Mouse (Mus musculus): ENCODE results near the gene Srsf5. TPM values are rescaled to one million over a fixed set of nuclear protein-coding genes. Genes with fewer than 3 reads are reported as not detected.
"Not testable (repeated sequence)": the region's sequence is repeated elsewhere in the genome, so short reads cannot be mapped to it uniquely, and the experiment has no call there.

Srsf5 gene
- polyA plus RNA-seq, 1 experiment from 2014 or later: 439 TPM

- Histone ChIP-seq H3K4me3 (peak overlapping the region; percentile 95), H3K9ac (peak overlapping the region; percentile 99), H3K4me1 (replicated peaks) (peaks cover 15% of the 10 kb centered on the region), H3K9me3 (replicated peaks) (no peaks in the 10 kb centered on the region), H3K4me2 (peak overlapping the region; percentile 85), H3K27me3 (replicated peaks) (no peaks in the 10 kb centered on the region), H3K27ac (ENCODE audit: poor library complexity, severe bottlenecking) (peak overlapping the region; percentile 98), H3K36me3 (peaks cover 35% of the 10 kb centered on the region)
- peak; percentile 97 for ATAC-seq (ENCODE audit: insufficient number of reproducible peaks, low FRiP score)
- under 1% methylated on average over 47 of the region's 47 CpGs for WGBS
Observed at GRCm38 (mm10) chr12:80945996-80946355, 672 bp downstream of the Srsf5 start.

GRCm38 (mm10) chr12:80948202-80948601, 2.9 kb downstream of the Srsf5 start:
- WGBS: 91% methylated on average over 18 of the region's 18 CpGs
- H3K4me1 ChIP-seq (replicated peaks): peaks cover 17% of the 10 kb centered on the region
- H3K36me3 ChIP-seq: peaks cover 52% of the 10 kb centered on the region

GRCm38 (mm10) chr12:80949603-80950002, 4.3 kb downstream of the Srsf5 start:
- H3K4me2 ChIP-seq; H3K9me3 ChIP-seq (replicated peaks); H3K27ac ChIP-seq (ENCODE audit: poor library complexity, severe bottlenecking); H3K4me3 ChIP-seq; H3K27me3 ChIP-seq (replicated peaks); ATAC-seq (ENCODE audit: insufficient number of reproducible peaks, low FRiP score); H3K9ac ChIP-seq: not testable (repeated sequence)
- 94% methylated on average over 16 of the region's 16 CpGs for WGBS
- Histone ChIP-seq H3K4me1 (replicated peaks) (peaks cover 17% of the 10 kb centered on the region), H3K36me3 (peaks cover 66% of the 10 kb centered on the region)

More at GRCm38 (mm10) chr12:80948202-80948601, 2.9 kb downstream of the Srsf5 start:
- H3K27ac ChIP-seq (ENCODE audit: poor library complexity, severe bottlenecking): no peak overlapping the region
- H3K27me3 ChIP-seq (replicated peaks): no peaks in the 10 kb centered on the region
- ATAC-seq (ENCODE audit: insufficient number of reproducible peaks, low FRiP score): no peak
- H3K4me2 ChIP-seq: no peak overlapping the region
- H3K4me3 ChIP-seq: no peak overlapping the region
- H3K9ac ChIP-seq: no peak overlapping the region
- H3K9me3 ChIP-seq (replicated peaks): no peaks in the 10 kb centered on the region

- Histone ChIP-seq H3K4me1 (replicated peaks) (peaks cover 13% of the 10 kb centered on the region), H3K9me3 (replicated peaks) (no peaks in the 10 kb centered on the region), H3K27ac (ENCODE audit: poor library complexity, severe bottlenecking) (no peak overlapping the region), H3K4me2 (no peak overlapping the region), H3K36me3 (peaks cover 81% of the 10 kb centered on the region), H3K27me3 (replicated peaks) (no peaks in the 10 kb centered on the region), H3K9ac (no peak overlapping the region), H3K4me3 (no peak overlapping the region)
- no peak for ATAC-seq (ENCODE audit: insufficient number of reproducible peaks, low FRiP score)
- WGBS: 95% methylated on average over 3 of the region's 3 CpGs
Observed at GRCm38 (mm10) chr12:80951640-80952219, 6.4 kb downstream of the Srsf5 start.

- Histone ChIP-seq H3K4me1 (replicated peaks) (peaks cover 6% of the 10 kb centered on the region), H3K4me2 (no peak overlapping the region), H3K9ac (no peak overlapping the region), H3K36me3 (peaks cover 81% of the 10 kb centered on the region), H3K4me3 (no peak overlapping the region), H3K9me3 (replicated peaks) (no peaks in the 10 kb centered on the region), H3K27ac (ENCODE audit: poor library complexity, severe bottlenecking) (no peak overlapping the region), H3K27me3 (replicated peaks) (no peaks in the 10 kb centered on the region)
- WGBS: 85% methylated on average over 1 of the region's 1 CpGs
- no peak for ATAC-seq (ENCODE audit: insufficient number of reproducible peaks, low FRiP score)
Observed at GRCm38 (mm10) chr12:80952526-80952925, 7.2 kb downstream of the Srsf5 start.

- H3K27ac ChIP-seq (ENCODE audit: poor library complexity, severe bottlenecking): no peak overlapping the region
- peaks cover 87% of the 10 kb centered on the region for H3K36me3 ChIP-seq
- 0 out of 2 replicates have a peak, but pooled peaks cover 2% of the 10 kb centered on the region for H3K4me1 ChIP-seq (replicated peaks)
- H3K27me3 ChIP-seq (replicated peaks): no peaks in the 10 kb centered on the region
- no peak for ATAC-seq (ENCODE audit: insufficient number of reproducible peaks, low FRiP score)
- no peak overlapping the region for H3K9ac ChIP-seq
- no peaks in the 10 kb centered on the region for H3K9me3 ChIP-seq (replicated peaks)
- H3K4me3 ChIP-seq: no peak overlapping the region
- WGBS: 87% methylated on average over 3 of the region's 3 CpGs
- no peak overlapping the region for H3K4me2 ChIP-seq
Observed at GRCm38 (mm10) chr12:80956039-80956438, 10.7 kb downstream of the Srsf5 start.

GRCm38 (mm10) chr12:80957961-80958360, 12.7 kb downstream of the Srsf5 start:
- H3K9ac ChIP-seq: no peak overlapping the region
- WGBS: 84% methylated on average over 4 of the region's 4 CpGs
- no peak overlapping the region for H3K4me3 ChIP-seq
- H3K4me1 ChIP-seq (replicated peaks): no peaks in the 10 kb centered on the region
- H3K27me3 ChIP-seq (replicated peaks): no peaks in the 10 kb centered on the region
- H3K27ac ChIP-seq (ENCODE audit: poor library complexity, severe bottlenecking): no peak overlapping the region
- no peaks in the 10 kb centered on the region for H3K9me3 ChIP-seq (replicated peaks)
- peaks cover 80% of the 10 kb centered on the region for H3K36me3 ChIP-seq
- H3K4me2 ChIP-seq: no peak overlapping the region
- no peak for ATAC-seq (ENCODE audit: insufficient number of reproducible peaks, low FRiP score)

GRCm38 (mm10) chr12:80962566-80962965, 17.3 kb downstream of the Srsf5 start:
- Histone ChIP-seq H3K4me2 (no peak overlapping the region), H3K4me3 (no peak overlapping the region), H3K9ac (no peak overlapping the region), H3K36me3 (peaks cover 38% of the 10 kb centered on the region), H3K27ac (ENCODE audit: poor library complexity, severe bottlenecking) (no peak overlapping the region), H3K9me3 (replicated peaks) (no peaks in the 10 kb centered on the region), H3K4me1 (replicated peaks) (no peaks in the 10 kb centered on the region), H3K27me3 (replicated peaks) (no peaks in the 10 kb centered on the region)
- WGBS: 76% methylated on average over 4 of the region's 4 CpGs
- ATAC-seq (ENCODE audit: insufficient number of reproducible peaks, low FRiP score): no peak

- Histone ChIP-seq H3K27ac (ENCODE audit: poor library complexity, severe bottlenecking) (no peak overlapping the region), H3K4me2 (no peak overlapping the region), H3K36me3 (peaks cover 6% of the 10 kb centered on the region; the same call in 1 of the 2 replicates), H3K9me3 (replicated peaks) (no peaks in the 10 kb centered on the region), H3K4me3 (no peak overlapping the region), H3K9ac (no peak overlapping the region), H3K4me1 (replicated peaks) (no peaks in the 10 kb centered on the region), H3K27me3 (replicated peaks) (no peaks in the 10 kb centered on the region)
- no peak for ATAC-seq (ENCODE audit: insufficient number of reproducible peaks, low FRiP score)
- WGBS: 77% methylated on average over 11 of the region's 11 CpGs
Observed at GRCm38 (mm10) chr12:80966059-80966838, 20.9 kb downstream of the Srsf5 start.

GRCm38 (mm10) chr12:80967918-80968317, 22.6 kb downstream of the Srsf5 start:
- Histone ChIP-seq H3K27ac (ENCODE audit: poor library complexity, severe bottlenecking) (no peak overlapping the region), H3K4me3 (no peak overlapping the region), H3K4me2 (no peak overlapping the region), H3K36me3 (no peaks in the 10 kb centered on the region), H3K4me1 (replicated peaks) (no peaks in the 10 kb centered on the region), H3K9me3 (replicated peaks) (no peaks in the 10 kb centered on the region), H3K9ac (no peak overlapping the region), H3K27me3 (replicated peaks) (no peaks in the 10 kb centered on the region)
- no peak for ATAC-seq (ENCODE audit: insufficient number of reproducible peaks, low FRiP score)
- 83% methylated on average over 9 of the region's 9 CpGs for WGBS

GRCm38 (mm10) chr12:80968605-80969004, 23.3 kb downstream of the Srsf5 start, which contains the start of gene Slc10a1:
Slc10a1 (minus strand) TSS chr12:80968705.
- Histone ChIP-seq H3K4me3 (no peak within 1 kb of the TSS), H3K4me1 (replicated peaks) (no peaks in the 10 kb centered on the region), H3K27ac (ENCODE audit: poor library complexity, severe bottlenecking) (no peak within 1 kb of the TSS), H3K9me3 (replicated peaks) (no peaks in the 10 kb centered on the region), H3K9ac (no peak within 1 kb of the TSS), H3K4me2 (no peak within 1 kb of the TSS), H3K27me3 (replicated peaks) (no peaks in the 10 kb centered on the region), H3K36me3 (no peaks in the 10 kb centered on the region)
- ATAC-seq (ENCODE audit: insufficient number of reproducible peaks, low FRiP score): no peak
- 78% methylated on average over 5 of the region's 5 CpGs for WGBS

Measured in heart, embryonic 12.5 days (tissue).